Mouse (Mus musculus) erythroblast, embryonic 14.5 days (primary cell): ENCODE results near the gene Tmem102.

Experiments used
- GATA1 ChIP-seq: IDR thresholded peaks from 2 replicates; pipeline ENCODE4 v1.6.1; 2012; ENCODE audit warnings: low read length, inconsistent platforms, mixed read lengths
- TAL1 ChIP-seq: IDR thresholded peaks from 3 replicates; pipeline ENCODE4 v1.6.1; 2012; ENCODE audit warnings: low read length, inconsistent platforms, mixed read lengths

DNA sequence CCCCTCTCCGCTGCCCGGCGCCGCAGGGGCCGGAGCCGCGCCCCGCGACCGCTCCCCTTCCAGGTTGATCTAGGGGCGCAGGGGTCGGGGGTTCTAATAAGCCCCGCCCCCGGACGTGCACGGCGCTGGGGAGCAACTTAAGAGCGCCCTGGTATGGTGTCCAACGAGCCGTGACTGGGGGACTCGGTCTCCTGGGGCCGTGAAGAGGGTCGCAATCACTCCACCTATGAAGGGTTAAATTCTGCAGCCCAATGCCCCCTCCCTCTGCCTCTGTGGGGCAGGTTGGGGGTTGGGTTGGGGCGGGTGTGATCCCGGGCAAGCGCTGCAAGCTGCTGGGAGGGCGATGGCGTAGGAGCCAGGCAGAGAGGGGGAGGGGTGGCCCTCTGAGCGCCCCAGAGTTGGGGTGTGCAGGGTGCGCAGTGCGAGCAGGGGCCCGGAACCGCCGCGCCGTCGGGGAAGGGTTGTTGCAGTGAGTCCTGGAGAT lies 39.3 kb downstream of the Tmem102 start:
- TF ChIP-seq GATA1 (no peak), TAL1 (no peak)
